Mouse (Mus musculus): ENCODE results near the gene Pdp2. TPM values are rescaled to one million over a fixed set of nuclear protein-coding genes. Genes with fewer than 3 reads are reported as not detected.
"Not testable (repeated sequence)": the region's sequence is repeated elsewhere in the genome, so short reads cannot be mapped to it uniquely, and the experiment has no call there.

Pdp2 gene
- polyA plus RNA-seq, 1 experiment from 2014 or later, result 10.6 TPM

DNA sequence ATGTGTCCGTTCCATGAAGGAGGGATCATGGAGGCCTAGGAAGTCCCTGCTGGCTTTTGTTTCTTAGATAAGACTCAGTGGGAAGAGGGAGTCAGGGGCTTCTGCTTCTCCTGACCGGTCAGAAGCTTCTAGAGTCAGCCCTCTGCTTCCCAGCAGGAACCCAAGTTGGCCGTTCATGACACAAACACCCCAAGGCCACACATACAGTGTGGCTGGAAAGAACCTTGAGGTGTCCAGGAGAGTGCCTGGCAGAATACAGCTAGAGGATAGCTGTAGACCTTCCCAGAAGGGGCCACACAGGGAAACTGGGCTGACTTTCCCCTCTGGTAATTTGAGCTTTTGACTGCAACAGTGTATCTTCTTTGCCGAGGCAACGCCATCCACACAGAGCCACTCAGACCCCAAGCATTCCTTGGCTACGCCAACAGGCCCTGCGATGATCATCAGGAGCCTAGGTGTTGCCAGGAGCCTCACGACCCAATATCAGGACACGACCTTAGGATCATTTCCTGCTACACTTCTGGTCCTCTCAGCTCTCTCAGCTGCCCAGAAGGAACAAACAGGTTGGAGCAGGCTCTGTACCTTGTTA lies 42.0 kb downstream of the Pdp2 start:
- 59% methylated on average over 9 of the region's 9 CpGs for WGBS
- Histone ChIP-seq H3K27me3 (replicated peaks; ENCODE audit: control insufficient read depth, insufficient read depth, low read length) (peaks cover 5% of the 10 kb centered on the region), H3K36me3 (ENCODE audit: control insufficient read depth, insufficient read depth, low read length) (no peaks in the 10 kb centered on the region), H3K9me3 (ENCODE audit: control insufficient read depth, low read length) (no peaks in the 10 kb centered on the region), H3K4me1 (replicated peaks; ENCODE audit: control insufficient read depth, insufficient read depth, low read length) (peaks cover 13% of the 10 kb centered on the region; the same call in 1 of the 2 replicates), H3K4me2 (no peak overlapping the region), H3K27ac (ENCODE audit: low read depth, low read length) (no peak overlapping the region), H3K9ac (ENCODE audit: low read depth, low read length) (no peak overlapping the region), H3K4me3 (ENCODE audit: low read depth, low read length) (no peak overlapping the region)
- no peak for DNase-seq (ENCODE audit: low spot score)
- no peak for ATAC-seq (replicated peaks; ENCODE audit: low FRiP score)

DNA sequence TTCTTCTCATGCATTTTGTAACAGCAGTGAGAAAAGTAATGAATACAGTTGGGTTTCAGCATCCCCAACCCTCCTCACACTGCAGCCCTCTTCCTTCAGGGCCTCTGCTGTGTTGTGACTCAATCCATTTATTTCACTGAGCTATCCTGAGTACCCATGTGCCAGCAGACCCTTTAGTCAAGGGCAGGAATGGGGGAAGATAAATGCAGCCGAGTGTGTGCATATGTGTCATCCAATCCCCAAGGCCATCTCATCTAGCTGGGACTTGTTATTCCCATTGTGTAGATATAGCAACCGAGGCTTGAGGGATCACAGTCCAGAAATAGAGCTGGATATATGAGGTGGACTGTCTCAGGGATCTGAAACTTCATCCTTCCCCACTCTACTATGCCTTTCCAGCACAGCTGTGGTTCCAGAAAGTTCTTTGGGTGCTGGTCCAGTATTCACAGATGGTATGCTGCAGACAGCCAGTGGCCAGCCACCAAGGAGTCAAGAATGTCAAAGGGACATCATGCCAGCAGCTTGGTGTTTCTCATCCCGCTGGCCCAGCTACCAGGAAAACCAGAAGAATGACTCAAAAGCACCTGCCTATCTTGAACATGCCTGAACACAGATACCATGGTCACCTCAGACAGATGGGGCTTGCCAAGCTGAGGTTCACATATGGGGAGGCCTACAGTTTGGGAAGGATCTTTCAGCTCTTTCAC lies 43.9 kb downstream of the Pdp2 start:
- no peak overlapping the region for H3K27ac ChIP-seq (ENCODE audit: low read depth, low read length)
- H3K27me3 ChIP-seq (replicated peaks; ENCODE audit: control insufficient read depth, insufficient read depth, low read length), result peaks cover 5% of the 10 kb centered on the region
- peaks cover 12% of the 10 kb centered on the region for H3K4me1 ChIP-seq (replicated peaks; ENCODE audit: control insufficient read depth, insufficient read depth, low read length)
- no peak overlapping the region for H3K9ac ChIP-seq (ENCODE audit: low read depth, low read length)
- no peaks in the 10 kb centered on the region for H3K9me3 ChIP-seq (ENCODE audit: control insufficient read depth, low read length)
- no peak for DNase-seq (ENCODE audit: low spot score)
- WGBS, result 92% methylated on average over 3 of the region's 3 CpGs
- no peak for ATAC-seq (replicated peaks; ENCODE audit: low FRiP score)
- H3K4me2 ChIP-seq, result no peak overlapping the region
- H3K36me3 ChIP-seq (ENCODE audit: control insufficient read depth, insufficient read depth, low read length), result 0 out of 2 replicates have a peak, but pooled peaks cover 6% of the 10 kb centered on the region
- H3K4me3 ChIP-seq (ENCODE audit: low read depth, low read length), result no peak overlapping the region

DNA sequence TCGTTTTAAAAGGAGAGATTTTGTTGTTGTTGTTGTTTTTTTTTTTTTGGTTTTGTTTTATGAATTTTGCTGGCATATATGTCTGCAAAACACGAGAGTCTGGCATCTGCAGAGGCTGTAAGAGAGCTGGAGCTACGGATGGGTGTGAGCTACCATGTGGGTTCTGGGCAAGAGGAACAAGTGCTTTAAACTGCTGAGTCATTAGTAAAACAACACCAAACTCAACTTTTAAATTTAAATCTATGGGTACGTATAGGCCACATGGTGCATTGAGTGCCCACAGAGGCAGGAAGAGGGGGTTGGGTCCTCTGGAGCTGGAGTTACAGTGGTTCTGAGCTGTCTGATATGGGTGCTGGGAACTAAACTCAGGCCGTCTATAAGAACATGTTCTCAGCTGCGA lies 46.8 kb downstream of the Pdp2 start:
- whole genome bisulfite sequencing, result 82% methylated on average over 6 of the region's 6 CpGs
- H3K9ac ChIP-seq (ENCODE audit: low read depth, low read length), result no peak overlapping the region
- ATAC-seq (replicated peaks; ENCODE audit: low FRiP score) (no peak), DNase-seq (ENCODE audit: low spot score) (no peak)
- H3K4me2 ChIP-seq, result no peak overlapping the region
- peaks cover 10% of the 10 kb centered on the region for H3K4me1 ChIP-seq (replicated peaks; ENCODE audit: control insufficient read depth, insufficient read depth, low read length)
- no peak overlapping the region for H3K4me3 ChIP-seq (ENCODE audit: low read depth, low read length)
- no peaks in the 10 kb centered on the region for H3K27me3 ChIP-seq (replicated peaks; ENCODE audit: control insufficient read depth, insufficient read depth, low read length)
- 0 out of 2 replicates have a peak, but pooled peaks cover 6% of the 10 kb centered on the region for H3K36me3 ChIP-seq (ENCODE audit: control insufficient read depth, insufficient read depth, low read length)
- no peaks in the 10 kb centered on the region for H3K9me3 ChIP-seq (ENCODE audit: control insufficient read depth, low read length)
- no peak overlapping the region for H3K27ac ChIP-seq (ENCODE audit: low read depth, low read length)

DNA sequence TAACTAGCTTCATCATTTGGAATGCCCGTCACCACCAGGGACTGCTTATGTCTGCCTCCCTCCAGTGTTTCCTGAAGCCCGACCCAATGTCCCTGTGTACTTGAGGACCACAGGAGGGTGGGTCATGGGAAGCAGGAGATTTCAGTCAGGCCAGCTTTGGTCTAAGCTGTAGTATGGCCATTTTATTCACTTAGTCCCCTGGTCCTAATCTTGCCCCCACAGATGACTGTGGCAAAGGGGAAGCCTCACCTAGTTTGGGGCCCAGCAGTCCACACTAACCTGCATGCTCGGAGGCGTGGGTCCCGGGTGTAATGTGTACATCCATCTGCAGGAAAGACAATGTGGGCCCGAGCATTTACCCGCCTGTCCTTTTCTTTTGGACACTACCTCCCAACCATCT lies 49.0 kb downstream of the Pdp2 start:
- H3K9ac ChIP-seq (ENCODE audit: low read depth, low read length), result peak overlapping the region; percentile 78
- peaks cover 10% of the 10 kb centered on the region for H3K4me1 ChIP-seq (replicated peaks; ENCODE audit: control insufficient read depth, insufficient read depth, low read length)
- H3K9me3 ChIP-seq (ENCODE audit: control insufficient read depth, low read length), result no peaks in the 10 kb centered on the region
- no peaks in the 10 kb centered on the region for H3K27me3 ChIP-seq (replicated peaks; ENCODE audit: control insufficient read depth, insufficient read depth, low read length)
- ATAC-seq (replicated peaks; ENCODE audit: low FRiP score) (no peak), DNase-seq (ENCODE audit: low spot score) (no peak)
- 84% methylated on average over 7 of the region's 7 CpGs for WGBS
- 0 out of 2 replicates have a peak, but pooled peaks cover 6% of the 10 kb centered on the region for H3K36me3 ChIP-seq (ENCODE audit: control insufficient read depth, insufficient read depth, low read length)
- H3K4me3 ChIP-seq (ENCODE audit: low read depth, low read length), result peak overlapping the region; percentile 90
- H3K27ac ChIP-seq (ENCODE audit: low read depth, low read length), result no peak overlapping the region
- H3K4me2 ChIP-seq, result peak overlapping the region; percentile 96

DNA sequence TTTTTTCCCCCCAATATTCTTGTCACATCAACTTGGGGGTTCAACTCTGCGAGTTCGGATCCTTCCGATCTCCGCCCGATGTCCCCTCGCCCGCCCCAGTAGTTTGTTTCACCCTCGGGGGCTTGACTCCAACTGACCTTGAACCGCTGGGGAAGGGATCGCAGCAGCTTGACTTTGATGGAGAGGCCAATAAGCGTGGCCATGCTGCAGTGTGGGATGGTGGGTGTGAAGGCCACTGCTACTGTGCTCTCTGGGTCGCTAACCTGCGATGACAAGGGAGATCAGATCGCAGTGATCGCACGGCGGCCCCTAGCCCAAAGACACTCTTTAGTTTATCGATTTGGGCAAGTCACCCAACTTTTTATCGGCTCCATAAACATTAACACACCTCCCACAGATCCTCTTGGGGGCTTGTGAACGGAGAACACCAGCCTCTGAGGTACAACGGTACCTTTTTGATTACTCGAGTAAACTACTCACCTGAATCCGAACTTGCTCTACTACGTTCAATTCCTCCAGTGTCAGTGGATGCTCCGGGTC lies 49.6 kb downstream of the Pdp2 start:
- Histone ChIP-seq H3K4me3 (ENCODE audit: low read depth, low read length) (peak overlapping the region; percentile 90), H3K9ac (ENCODE audit: low read depth, low read length) (peak overlapping the region; percentile 78), H3K4me1 (replicated peaks; ENCODE audit: control insufficient read depth, insufficient read depth, low read length) (peaks cover 10% of the 10 kb centered on the region), H3K27ac (ENCODE audit: low read depth, low read length) (peak overlapping the region; percentile 52), H3K9me3 (ENCODE audit: control insufficient read depth, low read length) (no peaks in the 10 kb centered on the region), H3K36me3 (ENCODE audit: control insufficient read depth, insufficient read depth, low read length) (0 out of 2 replicates have a peak, but pooled peaks cover 6% of the 10 kb centered on the region), H3K4me2 (peak overlapping the region; percentile 96), H3K27me3 (replicated peaks; ENCODE audit: control insufficient read depth, insufficient read depth, low read length) (no peaks in the 10 kb centered on the region)
- WGBS, result 6% methylated on average over 25 of the region's 25 CpGs
- DNase-seq (ENCODE audit: low spot score) (peak; percentile 33), ATAC-seq (replicated peaks; ENCODE audit: low FRiP score) (no peak)

DNA sequence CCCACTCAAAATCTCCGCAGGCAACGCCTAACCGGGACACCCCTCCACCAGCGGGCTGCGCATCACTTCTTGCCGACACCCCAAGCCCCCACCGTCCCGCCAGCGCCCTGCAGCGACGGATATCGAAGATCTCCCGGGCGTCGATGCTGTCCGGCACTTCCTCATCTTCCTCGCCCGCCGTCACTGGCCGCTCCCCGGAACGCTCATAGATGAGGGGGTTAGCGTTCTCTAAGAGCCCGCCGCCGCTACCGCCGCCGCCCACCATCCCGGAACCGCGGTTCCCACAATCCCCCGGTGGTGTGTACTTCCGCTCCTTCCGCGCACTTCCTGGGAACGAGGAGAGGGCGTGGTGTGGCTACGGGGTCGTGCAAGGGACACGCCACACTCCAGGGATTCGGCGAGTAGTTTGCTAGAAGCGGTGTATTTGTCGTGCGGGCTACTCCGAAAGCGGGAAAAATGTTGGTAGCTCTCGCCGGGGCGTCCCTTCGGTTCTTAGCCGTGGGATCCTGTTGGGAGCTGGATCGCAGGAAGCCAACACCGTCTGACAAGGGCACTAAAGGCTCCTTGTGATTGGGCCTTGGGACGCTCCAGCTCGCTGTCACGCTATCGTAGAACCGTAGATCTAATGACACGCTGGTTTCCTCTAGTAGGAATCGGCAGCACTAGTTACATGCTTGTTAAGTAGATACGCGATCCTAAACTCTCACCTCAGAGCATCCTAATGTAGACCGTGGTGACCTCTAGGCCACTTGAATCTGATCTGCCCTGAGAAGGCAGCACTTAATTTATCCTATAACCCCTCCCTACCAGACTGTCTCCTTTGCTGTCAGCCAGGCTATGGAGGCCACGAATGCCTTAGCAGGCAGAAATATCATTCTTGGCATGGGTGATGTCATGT lies 50.4 kb downstream of the Pdp2 start, which contains the start of gene Ciao2b:
Gene Ciao2b, minus strand, starts transcription at position 540 of the 898 bp plus-strand sequence.
- no peaks in the 10 kb centered on the region for H3K27me3 ChIP-seq (replicated peaks; ENCODE audit: control insufficient read depth, insufficient read depth, low read length)
- WGBS, result under 1% methylated on average over 66 of the region's 66 CpGs
- no peaks in the 10 kb centered on the region for H3K9me3 ChIP-seq (ENCODE audit: control insufficient read depth, low read length)
- DNase-seq (ENCODE audit: low spot score), result peak; percentile 89
- H3K27ac ChIP-seq (ENCODE audit: low read depth, low read length), result peak within 1 kb of the TSS; percentile 52
- peak within 1 kb of the TSS; percentile 90 for H3K4me3 ChIP-seq (ENCODE audit: low read depth, low read length)
- peak within 1 kb of the TSS; percentile 78 for H3K9ac ChIP-seq (ENCODE audit: low read depth, low read length)
- 0 out of 2 replicates have a peak, but pooled peaks cover 6% of the 10 kb centered on the region for H3K36me3 ChIP-seq (ENCODE audit: control insufficient read depth, insufficient read depth, low read length)
- peak; percentile 95 for ATAC-seq (replicated peaks; ENCODE audit: low FRiP score)
- peaks cover 10% of the 10 kb centered on the region for H3K4me1 ChIP-seq (replicated peaks; ENCODE audit: control insufficient read depth, insufficient read depth, low read length)
- H3K4me2 ChIP-seq, result peak within 1 kb of the TSS; percentile 96

DNA sequence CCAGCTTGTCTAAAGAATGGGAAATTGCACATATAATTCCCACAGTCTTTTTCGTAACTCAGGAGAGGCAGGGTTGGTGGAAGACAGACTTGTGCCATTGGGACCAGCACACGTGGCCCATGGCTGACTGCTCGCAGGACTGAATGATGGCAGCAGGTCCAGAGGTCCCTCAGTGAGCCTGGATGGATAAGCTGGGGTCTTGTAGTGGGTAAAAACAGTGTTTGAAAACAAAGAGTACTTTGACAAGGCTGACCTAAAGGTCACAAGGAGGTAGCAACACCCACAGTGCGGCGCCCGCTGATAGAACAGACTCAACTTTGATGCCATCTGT lies 51.0 kb downstream of the Pdp2 start:
- H3K4me1 ChIP-seq (replicated peaks; ENCODE audit: control insufficient read depth, insufficient read depth, low read length), result peaks cover 10% of the 10 kb centered on the region
- no peaks in the 10 kb centered on the region for H3K9me3 ChIP-seq (ENCODE audit: control insufficient read depth, low read length)
- H3K4me3 ChIP-seq (ENCODE audit: low read depth, low read length), result peak overlapping the region; percentile 90
- DNase-seq (ENCODE audit: low spot score), result no peak
- H3K9ac ChIP-seq (ENCODE audit: low read depth, low read length), result peak overlapping the region; percentile 78
- 85% methylated on average over 6 of the region's 6 CpGs for WGBS
- H3K4me2 ChIP-seq, result peak overlapping the region; percentile 96
- 0 out of 2 replicates have a peak, but pooled peaks have one; percentile 9 for ATAC-seq (replicated peaks; ENCODE audit: low FRiP score)
- peak overlapping the region; percentile 52; the same call in 1 of the 2 replicates for H3K27ac ChIP-seq (ENCODE audit: low read depth, low read length)
- H3K36me3 ChIP-seq (ENCODE audit: control insufficient read depth, insufficient read depth, low read length), result 0 out of 2 replicates have a peak, but pooled peaks cover 6% of the 10 kb centered on the region
- H3K27me3 ChIP-seq (replicated peaks; ENCODE audit: control insufficient read depth, insufficient read depth, low read length), result no peaks in the 10 kb centered on the region

DNA sequence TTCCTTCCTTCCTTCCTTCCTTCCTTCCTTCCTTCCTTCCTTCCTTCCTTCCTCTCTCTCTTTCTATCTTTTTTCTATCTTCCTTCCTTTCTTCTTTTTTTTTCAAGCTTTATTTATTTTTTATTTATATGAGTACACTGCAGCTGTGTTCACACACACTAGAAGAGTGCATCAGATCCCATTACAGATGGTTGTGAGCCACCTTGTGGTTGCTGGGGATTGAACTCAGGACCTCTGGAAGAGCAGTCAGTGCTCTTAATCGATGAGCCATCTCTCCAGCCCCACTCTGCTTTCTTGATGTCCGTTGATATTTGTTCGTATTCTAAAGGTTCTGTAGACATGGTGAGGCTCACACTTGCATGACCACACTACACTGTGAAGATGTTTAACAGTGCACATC lies 52.9 kb downstream of the Pdp2 start:
- DNase-seq (ENCODE audit: low spot score), result peak; percentile 2
- not testable (repeated sequence) for H3K27me3 ChIP-seq (replicated peaks; ENCODE audit: control insufficient read depth, insufficient read depth, low read length); H3K4me2 ChIP-seq; H3K36me3 ChIP-seq (ENCODE audit: control insufficient read depth, insufficient read depth, low read length); ATAC-seq (replicated peaks; ENCODE audit: low FRiP score); H3K4me3 ChIP-seq (ENCODE audit: low read depth, low read length); H3K4me1 ChIP-seq (replicated peaks; ENCODE audit: control insufficient read depth, insufficient read depth, low read length); H3K27ac ChIP-seq (ENCODE audit: low read depth, low read length); H3K9me3 ChIP-seq (ENCODE audit: control insufficient read depth, low read length); H3K9ac ChIP-seq (ENCODE audit: low read depth, low read length)
- 59% methylated on average over 3 of the region's 3 CpGs for WGBS
